Mouse (Mus musculus): ENCODE results near the gene C2cd6. TPM values are rescaled to one million over a fixed set of nuclear protein-coding genes. Genes with fewer than 3 reads are reported as not detected.

C2cd6 gene
- not detected for total RNA-seq (2022)

DNA sequence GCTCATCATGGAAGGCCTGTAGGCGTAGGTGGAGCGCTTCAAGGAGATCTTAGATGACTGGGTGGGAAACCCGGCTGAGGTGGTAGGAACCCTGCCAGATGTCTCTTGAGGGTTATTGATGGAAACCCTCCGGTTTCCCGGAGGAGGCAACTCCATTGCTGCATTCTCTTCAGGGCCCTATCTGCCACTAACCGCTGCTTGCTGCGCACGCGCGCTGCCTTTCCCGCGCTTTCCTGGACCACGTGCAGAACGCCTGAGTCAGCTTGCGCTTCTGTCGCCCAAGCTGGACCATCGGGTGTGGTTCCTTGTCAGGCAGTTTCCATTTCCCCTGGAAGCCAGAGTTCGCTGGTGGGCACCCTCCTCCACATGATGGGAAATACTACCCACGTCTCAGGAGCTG is at the start of gene C2cd6:
Gene C2cd6, minus strand, starts transcription at position 196 of the 400 bp plus-strand sequence.
- DNase-seq, result no peak

DNA sequence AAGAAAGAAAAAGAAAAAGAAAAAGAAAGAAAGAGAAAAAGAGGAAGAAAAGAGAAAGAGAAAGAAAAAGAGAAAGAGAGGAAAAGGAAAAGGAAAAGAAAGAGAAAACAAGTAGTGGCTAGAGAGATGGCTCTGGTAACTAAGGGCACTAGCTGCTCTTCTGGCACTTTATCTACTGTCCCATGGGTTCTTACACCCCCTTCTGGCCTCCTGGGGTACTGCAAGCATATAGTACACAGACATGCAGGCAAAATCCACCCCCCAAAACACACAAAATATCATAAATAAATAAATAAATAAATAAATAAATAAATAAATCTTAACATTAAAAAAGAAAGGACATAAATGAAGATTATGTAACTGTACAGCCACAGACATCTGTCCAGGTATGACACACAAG is 48.1 kb upstream of the C2cd6 start:
- peak; percentile 20 for DNase-seq

DNA sequence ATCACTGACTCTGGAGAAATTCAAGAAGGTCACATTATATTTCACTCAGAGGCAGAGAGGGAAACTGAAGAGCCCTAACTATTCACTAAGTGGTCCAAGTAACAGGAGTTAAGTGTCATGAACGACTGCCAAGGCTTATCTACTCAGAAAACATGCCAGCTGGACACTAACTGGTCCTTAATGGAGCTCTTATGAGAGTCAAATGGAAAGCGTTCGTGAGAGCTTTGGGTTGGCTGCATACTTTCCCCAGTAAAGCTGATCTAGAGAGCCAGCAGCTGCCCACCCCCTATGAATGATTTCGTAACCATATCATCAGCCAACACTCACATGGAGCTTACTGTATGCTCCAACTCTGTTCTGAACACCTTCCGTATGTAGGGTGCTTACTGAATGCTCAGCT is 39.7 kb upstream of the C2cd6 start:
- no peak for DNase-seq

DNA sequence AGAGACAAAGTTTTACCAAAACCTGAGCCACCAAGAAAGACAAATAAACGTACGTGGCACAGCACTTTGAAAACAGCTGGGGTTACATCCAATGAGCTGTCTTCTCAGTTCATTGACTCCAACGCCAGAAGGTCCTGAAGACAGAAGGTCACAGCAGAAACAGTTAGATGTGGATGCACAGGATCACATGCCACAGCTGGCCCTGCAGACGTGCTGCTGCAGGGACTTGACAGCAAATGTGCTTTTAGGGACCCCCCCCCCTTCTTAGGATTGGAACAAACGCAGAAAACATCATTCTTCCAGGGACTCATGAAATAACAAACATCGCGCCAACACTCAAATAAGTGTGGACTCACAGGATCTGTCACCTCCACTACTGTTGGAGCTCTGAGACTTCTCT is 34.2 kb upstream of the C2cd6 start:
- no peak for DNase-seq

DNA sequence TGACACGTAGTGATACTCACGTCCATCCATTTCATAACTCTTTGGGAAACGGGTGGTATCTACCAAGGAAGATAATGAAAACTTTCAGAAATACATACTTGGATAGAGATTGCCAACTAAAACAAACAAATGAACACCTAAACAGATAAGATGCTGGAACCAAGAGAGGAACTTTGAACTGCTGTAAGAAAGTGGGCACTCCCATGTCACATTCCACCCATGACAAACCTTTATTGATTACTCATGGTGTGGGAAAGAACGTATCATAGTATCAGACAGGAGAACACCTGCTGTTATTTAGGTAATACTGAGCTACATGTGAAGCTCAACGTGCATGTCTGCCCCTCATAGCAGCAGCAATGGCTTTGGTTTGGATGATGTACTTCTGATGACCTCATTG is 30.9 kb upstream of the C2cd6 start:
- DNase-seq, result no peak

DNA sequence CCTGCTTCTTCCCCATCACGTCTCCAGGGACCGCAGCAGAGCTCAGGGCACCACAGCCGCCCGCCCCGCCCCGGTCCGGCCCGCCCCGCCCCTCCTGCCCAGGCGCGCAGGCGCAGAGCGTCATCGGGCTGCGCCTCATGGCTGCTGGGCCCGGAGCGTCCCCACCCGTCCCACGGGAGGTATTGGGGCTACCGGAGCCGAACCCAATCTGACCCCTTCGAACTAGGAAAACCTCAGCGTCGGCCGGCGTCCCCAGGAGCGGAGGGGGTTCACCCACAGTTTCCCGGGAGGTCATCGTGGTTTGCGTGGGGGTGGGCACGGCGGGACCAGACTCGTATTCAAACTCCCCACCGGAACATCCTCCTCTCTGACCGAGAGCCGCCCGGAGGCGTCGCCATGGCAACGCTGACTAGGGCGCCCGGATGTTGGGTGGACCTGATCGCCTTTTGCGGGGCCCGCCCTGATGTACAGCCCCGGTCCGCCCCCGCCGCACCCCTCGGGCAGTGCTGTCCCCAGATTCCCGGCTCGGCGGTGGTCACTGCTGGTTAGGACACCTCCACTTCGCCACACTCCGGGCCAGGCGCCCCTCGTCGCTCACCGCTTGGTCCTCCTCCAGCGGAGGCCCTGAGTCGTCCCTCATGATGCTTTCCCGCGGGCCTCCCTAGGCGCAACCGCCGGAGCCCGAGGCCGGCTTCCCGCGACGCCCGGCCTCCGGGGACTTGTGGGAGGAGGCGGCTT is 25.2 kb upstream of the C2cd6 start, which contains the start of gene Tmem237:
Gene Tmem237, minus strand, starts transcription at position 689 of the 738 bp plus-strand sequence.
- DNase-seq, result peak; percentile 91

DNA sequence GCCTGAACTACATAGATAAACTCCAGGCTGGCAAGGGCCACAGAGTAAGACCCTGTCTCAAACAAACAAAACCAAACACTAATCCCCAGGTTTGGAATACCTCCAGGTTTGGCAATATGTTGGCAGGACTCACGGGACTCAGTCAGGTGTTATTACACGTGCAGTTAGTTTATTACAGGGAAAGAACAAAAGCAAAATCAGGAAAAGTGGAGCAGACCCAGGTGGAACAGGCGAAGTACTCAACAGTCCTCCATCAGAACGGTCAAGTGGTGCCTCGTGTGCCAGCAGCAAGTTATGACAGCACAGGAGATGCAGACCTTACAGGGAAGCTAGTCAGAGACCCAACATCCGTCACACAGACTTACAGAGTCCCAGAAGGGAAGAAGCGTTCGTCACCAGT is 15.8 kb upstream of the C2cd6 start:
- DNase-seq, result no peak

DNA sequence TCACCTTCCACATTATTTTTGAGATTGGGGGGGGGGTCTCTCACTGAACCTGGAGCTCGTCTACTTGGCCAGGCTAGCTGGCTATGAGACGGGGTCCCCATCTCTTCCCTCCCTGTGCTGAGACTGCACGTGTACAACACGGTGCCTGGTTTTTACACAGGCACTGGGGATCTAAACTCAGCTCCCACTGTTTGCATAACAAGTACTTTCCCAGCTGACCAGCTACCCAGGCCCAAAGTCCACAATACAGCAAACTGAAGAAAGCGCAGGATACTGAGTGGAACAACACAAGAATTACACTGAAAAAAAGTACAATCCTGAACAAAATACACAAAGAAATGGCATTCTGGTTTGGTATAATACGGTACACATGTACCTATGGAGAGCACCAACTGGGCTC is 7.4 kb upstream of the C2cd6 start:
- no peak for DNase-seq

DNA sequence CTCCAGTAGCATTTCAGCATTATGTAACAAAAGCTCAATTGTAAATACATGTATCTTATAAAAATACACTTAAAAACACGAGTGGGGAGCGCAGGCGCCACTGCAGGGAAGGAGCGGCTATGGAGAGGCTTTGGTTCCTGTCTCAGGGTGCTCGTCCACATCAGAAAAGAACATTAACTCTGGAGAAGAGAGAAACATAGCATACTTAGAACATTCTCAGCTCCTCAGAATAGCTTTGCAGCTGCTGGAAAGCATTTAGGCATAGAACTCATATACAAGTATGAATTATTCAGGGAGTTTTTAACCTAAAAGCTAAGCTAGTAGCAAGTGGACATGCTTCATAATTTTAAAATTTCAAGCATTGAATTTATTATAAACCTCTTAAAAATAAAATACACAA is 6.3 kb upstream of the C2cd6 start:
- no peak for DNase-seq

DNA sequence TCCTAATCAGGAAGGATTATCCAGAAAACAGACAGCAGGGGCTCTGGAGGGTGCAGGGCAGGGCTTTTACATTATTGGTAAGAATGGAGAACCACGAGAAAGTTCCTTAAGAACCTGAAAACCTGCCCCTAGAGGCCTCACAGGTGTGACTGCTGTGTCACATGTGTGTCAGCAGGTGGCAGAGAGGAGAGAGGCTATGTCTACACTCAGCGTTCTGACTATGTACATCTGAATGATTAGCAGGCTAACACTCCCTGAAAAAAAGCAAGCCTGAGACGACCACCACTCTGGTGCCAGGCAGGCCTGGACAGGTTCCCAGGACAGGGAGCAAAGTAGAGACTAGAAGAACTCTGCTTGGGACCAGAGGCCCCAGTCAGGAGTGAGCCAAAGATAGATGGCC is 23.8 kb downstream of the C2cd6 start:
- no peak for DNase-seq

DNA sequence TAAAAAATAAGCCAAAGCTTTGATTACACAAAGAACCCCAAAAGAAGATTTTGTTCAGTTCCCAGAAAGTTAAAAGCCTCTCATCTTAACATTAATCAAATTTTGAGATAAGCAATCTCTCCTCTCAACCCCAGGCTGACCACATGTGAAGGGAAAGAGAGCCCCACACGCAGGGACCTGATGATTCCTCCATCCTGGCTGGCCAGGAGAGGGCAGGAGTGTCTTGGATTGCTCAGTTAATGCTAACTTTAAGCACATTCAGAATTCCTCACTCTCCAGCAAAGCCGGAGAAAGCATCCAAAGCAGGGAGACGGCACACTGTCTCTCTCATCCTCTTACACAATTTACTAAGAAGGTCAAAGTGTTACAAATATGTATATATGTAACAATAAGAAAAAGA is 26.7 kb downstream of the C2cd6 start:
- DNase-seq, result peak; percentile 2

DNA sequence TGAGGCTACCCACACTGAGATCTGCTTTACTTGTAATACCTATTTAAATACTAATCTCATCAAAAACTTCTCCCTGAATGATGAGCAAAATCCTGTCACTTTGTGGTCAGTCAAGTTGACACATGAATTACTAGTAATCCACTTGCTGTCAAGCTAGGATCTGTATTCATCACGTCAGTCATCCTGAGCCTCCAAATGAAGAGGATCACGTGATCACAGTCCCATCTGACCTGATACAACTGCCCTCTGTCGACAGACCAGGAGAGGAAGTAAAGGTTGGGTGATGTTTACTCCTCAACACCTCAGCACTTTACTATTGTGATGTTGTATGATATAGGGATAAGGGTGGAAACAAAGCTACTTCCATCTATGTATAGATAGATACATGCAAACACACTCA is 31.0 kb downstream of the C2cd6 start:
- DNase-seq, result no peak

DNA sequence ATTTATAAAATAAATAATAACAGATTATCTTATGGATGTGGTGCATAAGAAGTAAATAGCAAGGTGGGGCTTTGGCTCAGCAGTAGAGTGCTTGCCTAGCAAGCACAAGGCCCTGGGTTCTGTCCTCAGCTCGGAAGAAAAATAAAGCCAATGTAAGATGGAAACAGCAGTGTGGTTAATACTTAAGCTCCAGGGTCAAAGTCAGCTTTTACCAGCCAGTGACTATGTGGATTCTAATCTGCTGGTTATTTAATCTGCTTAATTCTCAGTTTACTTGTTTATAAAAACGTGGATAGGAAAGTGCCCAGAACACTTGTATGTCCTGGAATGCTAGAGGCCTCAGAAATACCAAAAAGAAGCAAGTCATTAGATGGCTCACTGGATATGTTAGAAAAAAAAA is 37.7 kb downstream of the C2cd6 start:
- DNase-seq, result no peak

DNA sequence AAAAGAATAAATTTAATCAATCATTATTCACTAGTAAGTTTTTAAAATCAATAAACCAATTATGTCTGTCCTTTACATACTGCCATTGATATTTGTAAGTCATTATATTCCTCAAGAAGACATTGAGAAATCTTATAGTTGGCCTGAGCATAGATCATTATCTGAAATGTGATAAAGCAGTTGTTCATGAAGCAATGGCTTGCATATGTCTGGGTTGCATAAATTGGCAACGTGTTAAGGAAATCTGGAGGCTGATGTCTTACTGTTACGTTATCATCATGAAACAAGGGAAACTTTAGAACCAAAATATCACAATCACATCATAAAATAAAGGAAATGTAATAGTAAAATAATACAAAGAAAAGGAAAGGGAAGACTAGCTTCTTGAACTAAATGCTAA is 43.4 kb downstream of the C2cd6 start:
- DNase-seq, result no peak

DNA sequence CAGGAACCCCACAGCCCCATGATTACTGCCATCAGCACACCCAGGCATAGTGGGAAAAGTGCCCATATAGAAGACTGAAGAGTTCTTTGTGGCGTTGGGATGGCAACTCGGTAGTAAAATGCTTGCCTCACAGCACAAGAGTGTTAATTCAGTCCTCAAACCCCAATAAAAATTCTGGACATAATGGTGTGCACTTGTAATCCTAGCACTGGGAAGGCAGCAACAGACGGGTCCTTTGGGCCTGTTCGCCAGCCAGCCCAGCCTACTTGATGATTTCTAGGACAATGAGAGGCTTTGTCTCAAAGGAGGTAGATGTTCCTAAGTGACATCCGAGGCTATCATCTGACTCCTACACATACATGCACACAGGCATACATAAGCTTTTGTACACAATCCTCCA is 57.0 kb downstream of the C2cd6 start:
- no peak for DNase-seq

DNA sequence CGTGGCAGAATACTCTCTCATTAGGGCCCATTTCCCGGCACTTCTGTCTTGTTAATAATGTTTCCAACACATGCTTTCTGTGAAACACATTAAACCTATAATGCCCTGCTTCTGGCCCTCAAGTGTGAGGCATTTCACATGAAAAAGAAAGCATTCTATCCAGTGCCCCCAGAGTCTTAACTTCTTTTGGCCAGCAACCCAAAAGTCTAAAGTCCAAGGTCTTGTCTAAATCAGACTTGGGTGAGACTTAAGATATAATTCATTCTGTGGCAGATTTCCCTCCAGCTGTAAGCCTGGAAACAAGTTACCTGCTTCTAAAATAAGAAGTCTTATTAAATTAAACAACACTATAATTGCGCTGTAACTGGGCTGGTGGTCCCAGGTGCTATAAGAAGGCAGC is 73.1 kb downstream of the C2cd6 start:
- no peak for DNase-seq

DNA sequence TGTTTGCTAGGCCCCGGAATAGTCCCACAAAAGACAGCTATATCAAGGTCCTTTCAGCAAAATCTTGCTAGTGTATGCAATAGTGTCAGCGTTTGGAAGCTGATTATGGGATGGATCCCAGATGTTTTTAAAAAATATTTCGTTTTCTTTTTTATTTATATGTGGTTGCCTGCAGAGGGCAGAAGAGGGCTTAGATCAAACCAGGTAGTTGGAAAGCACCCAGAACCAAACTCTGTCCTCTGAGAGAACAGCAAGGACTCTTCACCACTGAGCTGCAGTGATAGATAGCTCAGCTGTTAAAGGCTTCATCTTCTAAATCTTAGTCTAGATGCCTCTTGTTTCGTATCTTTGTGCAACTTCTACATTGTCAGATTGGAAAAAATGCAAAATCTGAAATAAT is 85.5 kb downstream of the C2cd6 start:
- DNase-seq, result no peak

Other genes starting within 250 kb of the C2cd6 start
- 10 to 100 TPM; 53.2 to 85.3 (median 66.5) TPM for gene Trak2, start 121.5 kb downstream of the C2cd6 start, total RNA-seq (2022)
- 10 to 100 TPM; 25.7 to 39.8 (median 34.8) TPM for gene Stradb, start 121.4 kb downstream of the C2cd6 start, total RNA-seq (2022)
- 10 to 100 TPM; 19.4 to 32.7 (median 26.3) TPM for gene Tmem237, start 25.5 kb upstream of the C2cd6 start, total RNA-seq (2022)
- gene Mpp4, start 68.5 kb upstream of the C2cd6 start, total RNA-seq (2022), result under 1 TPM in 3 of 4 experiments, not detected in 1; 0.15 to 0.38 (median 0.24) TPM
- 10 to 100 TPM; 11.2 to 13.5 (median 13.2) TPM for gene Als2, start 142.3 kb upstream of the C2cd6 start, total RNA-seq (2022)
- under 1 TPM in 3 of 4 experiments, not detected in 1; 0.19 to 0.49 (median 0.35) TPM for gene Cdk15, start 162.0 kb upstream of the C2cd6 start, total RNA-seq (2022)

Data from adrenal gland, adult 8-10 months (tissue).